Mouse (Mus musculus): ENCODE measurements around the gene Ankrd60. TPM values are rescaled to one million over a fixed set of nuclear protein-coding genes. Genes with fewer than 3 reads are reported as not detected.

Ankrd60 gene
- total and polyA plus RNA-seq, 2 experiments = not detected

DNA sequence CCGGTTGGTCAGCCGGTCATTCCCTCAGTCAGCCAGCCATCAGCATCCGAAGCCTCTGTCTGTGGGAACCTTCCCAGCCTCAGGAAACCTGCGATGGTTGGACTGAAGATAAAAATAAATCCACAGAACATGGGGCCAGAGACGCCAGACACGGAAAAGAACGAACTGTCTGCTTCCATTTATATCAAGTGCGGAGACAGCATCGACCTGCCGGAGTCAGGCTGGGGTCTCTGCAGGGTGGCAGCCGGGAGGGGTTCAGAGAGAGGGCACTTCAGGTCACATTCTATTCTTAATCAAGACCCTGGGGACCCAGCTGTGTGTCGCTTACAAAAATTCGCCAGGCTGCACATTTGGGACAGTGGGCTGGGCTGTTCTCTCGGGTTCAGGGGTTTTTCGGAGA lies 38.4 kb downstream of the Ankrd60 start:
- WGBS = 78% methylated on average over 15 of the region's 15 CpGs
- DNase-seq (ENCODE audit: extremely low read depth, low read depth, low spot score) = no peak
- no peak overlapping the region for H3K4me3 ChIP-seq (ENCODE audit: insufficient read depth, low read depth, low read length)
- TF ChIP-seq CTCF (IDR thresholded peaks at IDR 0.05; ENCODE audit: low read depth, low read length) (no peak), POLR2A (IDR thresholded peaks at IDR 0.05; ENCODE audit: extremely low read depth, insufficient read depth, low read length) (no peak)
- H3K9ac ChIP-seq (ENCODE audit: low read depth, low read length) = no peak overlapping the region
- no peaks in the 10 kb centered on the region for H3K36me3 ChIP-seq (ENCODE audit: control insufficient read depth, insufficient read depth, low read length)
- H3K79me2 ChIP-seq (ENCODE audit: control insufficient read depth, insufficient read depth, low read length) = no peaks in the 10 kb centered on the region
- H3K4me1 ChIP-seq (ENCODE audit: control insufficient read depth, insufficient read depth, low read length) = no peaks in the 10 kb centered on the region; the same call in none of the 2 replicates
- no peaks in the 10 kb centered on the region for H3K27me3 ChIP-seq (ENCODE audit: control insufficient read depth, insufficient read depth, low read length)
- no peak overlapping the region for H3K27ac ChIP-seq (replicated peaks; ENCODE audit: insufficient read depth, low read depth, low read length)

DNA sequence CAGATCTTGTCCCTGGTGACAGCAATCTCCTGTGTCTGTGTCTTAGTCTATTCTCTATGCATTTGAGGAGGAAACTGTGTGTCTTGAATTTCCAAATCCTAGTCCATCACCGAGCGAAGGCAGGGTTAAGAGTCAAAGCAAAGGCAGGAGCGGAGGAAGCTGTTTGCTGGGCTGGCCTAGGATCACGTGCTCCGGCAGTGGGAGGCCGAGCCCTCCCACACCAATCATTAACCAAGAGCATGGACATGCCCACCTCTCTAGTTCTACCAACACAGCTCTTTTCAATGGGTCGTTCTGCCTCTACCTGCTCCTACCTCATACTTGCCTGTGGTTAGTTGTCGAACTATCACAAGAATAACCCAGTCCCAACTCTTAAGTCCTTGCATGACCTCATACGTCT lies 42.3 kb downstream of the Ankrd60 start:
- no peaks in the 10 kb centered on the region; the same call in none of the 2 replicates for H3K4me1 ChIP-seq (ENCODE audit: control insufficient read depth, insufficient read depth, low read length)
- 43% methylated on average over 9 of the region's 9 CpGs for WGBS
- no peak for TF ChIP-seq CTCF (IDR thresholded peaks at IDR 0.05; ENCODE audit: low read depth, low read length)
- no peak for TF ChIP-seq POLR2A (IDR thresholded peaks at IDR 0.05; ENCODE audit: extremely low read depth, insufficient read depth, low read length)
- H3K27me3 ChIP-seq (ENCODE audit: control insufficient read depth, insufficient read depth, low read length) = no peaks in the 10 kb centered on the region
- DNase-seq (ENCODE audit: extremely low read depth, low read depth, low spot score) = peak; percentile 38
- H3K79me2 ChIP-seq (ENCODE audit: control insufficient read depth, insufficient read depth, low read length) = no peaks in the 10 kb centered on the region
- H3K4me3 ChIP-seq (ENCODE audit: insufficient read depth, low read depth, low read length) = no peak overlapping the region
- H3K36me3 ChIP-seq (ENCODE audit: control insufficient read depth, insufficient read depth, low read length) = no peaks in the 10 kb centered on the region
- H3K27ac ChIP-seq (replicated peaks; ENCODE audit: insufficient read depth, low read depth, low read length) = no peak overlapping the region
- no peak overlapping the region for H3K9ac ChIP-seq (ENCODE audit: low read depth, low read length)

GRCm38 (mm10) chr2:173535390-173535789 lies 42.8 kb downstream of the Ankrd60 start:
- TF ChIP-seq POLR2A (IDR thresholded peaks at IDR 0.05; ENCODE audit: extremely low read depth, insufficient read depth, low read length) (no peak), CTCF (IDR thresholded peaks at IDR 0.05; ENCODE audit: low read depth, low read length) (no peak)
- no peak overlapping the region for H3K9ac ChIP-seq (ENCODE audit: low read depth, low read length)
- DNase-seq (ENCODE audit: extremely low read depth, low read depth, low spot score) = peak; percentile 19
- H3K4me3 ChIP-seq (ENCODE audit: insufficient read depth, low read depth, low read length) = no peak overlapping the region
- 85% methylated on average over 18 of the region's 18 CpGs for WGBS
- H3K27me3 ChIP-seq (ENCODE audit: control insufficient read depth, insufficient read depth, low read length) = no peaks in the 10 kb centered on the region
- no peaks in the 10 kb centered on the region for H3K79me2 ChIP-seq (ENCODE audit: control insufficient read depth, insufficient read depth, low read length)
- H3K27ac ChIP-seq (replicated peaks; ENCODE audit: insufficient read depth, low read depth, low read length) = no peak overlapping the region
- H3K36me3 ChIP-seq (ENCODE audit: control insufficient read depth, insufficient read depth, low read length) = no peaks in the 10 kb centered on the region
- no peaks in the 10 kb centered on the region; the same call in none of the 2 replicates for H3K4me1 ChIP-seq (ENCODE audit: control insufficient read depth, insufficient read depth, low read length)

GRCm38 (mm10) chr2:173534581-173534980 lies 43.6 kb downstream of the Ankrd60 start:
- DNase-seq (ENCODE audit: extremely low read depth, low read depth, low spot score) = peak; percentile 9
- Histone ChIP-seq H3K36me3 (ENCODE audit: control insufficient read depth, insufficient read depth, low read length) (no peaks in the 10 kb centered on the region), H3K27me3 (ENCODE audit: control insufficient read depth, insufficient read depth, low read length) (no peaks in the 10 kb centered on the region), H3K4me3 (ENCODE audit: insufficient read depth, low read depth, low read length) (no peak overlapping the region), H3K9ac (ENCODE audit: low read depth, low read length) (no peak overlapping the region), H3K79me2 (ENCODE audit: control insufficient read depth, insufficient read depth, low read length) (no peaks in the 10 kb centered on the region), H3K27ac (replicated peaks; ENCODE audit: insufficient read depth, low read depth, low read length) (no peak overlapping the region), H3K4me1 (ENCODE audit: control insufficient read depth, insufficient read depth, low read length) (no peaks in the 10 kb centered on the region; the same call in none of the 2 replicates)
- 79% methylated on average over 7 of the region's 7 CpGs for WGBS
- no peak for TF ChIP-seq CTCF (IDR thresholded peaks at IDR 0.05; ENCODE audit: low read depth, low read length)
- TF ChIP-seq POLR2A (IDR thresholded peaks at IDR 0.05; ENCODE audit: extremely low read depth, insufficient read depth, low read length) = no peak

DNA sequence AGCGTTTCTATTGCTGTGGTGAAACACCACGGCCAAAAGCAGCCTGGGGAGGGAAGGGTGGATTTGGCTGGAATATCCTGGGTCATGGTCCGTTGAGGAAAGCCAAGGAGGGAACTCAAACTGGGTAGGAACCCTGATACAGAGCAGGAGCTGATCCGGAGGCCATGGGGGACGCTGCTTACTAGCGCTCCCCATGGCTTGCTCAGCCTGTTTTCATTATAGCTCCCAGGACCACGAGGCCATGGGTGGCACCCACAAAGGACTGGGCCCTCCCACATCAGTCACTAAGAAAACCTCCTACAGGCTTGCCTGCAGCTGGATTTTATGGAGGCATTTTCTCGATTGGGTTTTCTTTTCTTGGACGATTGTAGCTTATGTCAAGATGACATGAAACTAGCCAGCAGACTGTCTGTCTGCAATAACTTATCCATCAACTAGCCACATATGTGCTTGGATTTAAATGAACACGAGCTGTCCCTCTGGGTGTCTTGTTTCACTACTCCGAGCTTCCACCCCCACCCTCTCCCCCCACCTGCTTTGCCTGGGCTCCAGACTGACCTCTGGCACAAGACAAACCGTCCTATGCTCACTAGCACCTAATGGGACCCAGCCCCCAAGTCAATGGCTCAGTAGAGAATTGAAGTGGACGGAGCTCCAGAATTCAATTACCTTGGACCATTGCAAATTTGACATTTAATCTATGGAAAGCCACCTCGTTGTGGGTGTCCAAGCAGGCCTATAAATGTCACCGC lies 45.3 kb downstream of the Ankrd60 start:
- no peaks in the 10 kb centered on the region for H3K36me3 ChIP-seq (ENCODE audit: control insufficient read depth, insufficient read depth, low read length)
- WGBS = 72% methylated on average over 15 of the region's 15 CpGs
- TF ChIP-seq CTCF (IDR thresholded peaks at IDR 0.05; ENCODE audit: low read depth, low read length) (no peak), POLR2A (IDR thresholded peaks at IDR 0.05; ENCODE audit: extremely low read depth, insufficient read depth, low read length) (no peak)
- H3K4me1 ChIP-seq (ENCODE audit: control insufficient read depth, insufficient read depth, low read length) = no peaks in the 10 kb centered on the region; the same call in none of the 2 replicates
- no peak for DNase-seq (ENCODE audit: extremely low read depth, low read depth, low spot score)
- no peak overlapping the region for H3K27ac ChIP-seq (replicated peaks; ENCODE audit: insufficient read depth, low read depth, low read length)
- H3K9ac ChIP-seq (ENCODE audit: low read depth, low read length) = no peak overlapping the region
- H3K79me2 ChIP-seq (ENCODE audit: control insufficient read depth, insufficient read depth, low read length) = no peaks in the 10 kb centered on the region
- H3K4me3 ChIP-seq (ENCODE audit: insufficient read depth, low read depth, low read length) = no peak overlapping the region
- H3K27me3 ChIP-seq (ENCODE audit: control insufficient read depth, insufficient read depth, low read length) = no peaks in the 10 kb centered on the region

GRCm38 (mm10) chr2:173528493-173528892 lies 49.7 kb downstream of the Ankrd60 start:
- WGBS = 77% methylated on average over 3 of the region's 3 CpGs
- DNase-seq (ENCODE audit: extremely low read depth, low read depth, low spot score) = no peak
- no peaks in the 10 kb centered on the region for H3K36me3 ChIP-seq (ENCODE audit: control insufficient read depth, insufficient read depth, low read length)
- H3K9ac ChIP-seq (ENCODE audit: low read depth, low read length) = no peak overlapping the region
- no peak overlapping the region for H3K4me3 ChIP-seq (ENCODE audit: insufficient read depth, low read depth, low read length)
- no peaks in the 10 kb centered on the region for H3K4me1 ChIP-seq (ENCODE audit: control insufficient read depth, insufficient read depth, low read length)
- H3K27ac ChIP-seq (replicated peaks; ENCODE audit: insufficient read depth, low read depth, low read length) = no peak overlapping the region
- TF ChIP-seq CTCF (IDR thresholded peaks at IDR 0.05; ENCODE audit: low read depth, low read length) (no peak), POLR2A (IDR thresholded peaks at IDR 0.05; ENCODE audit: extremely low read depth, insufficient read depth, low read length) (no peak)
- no peaks in the 10 kb centered on the region for H3K79me2 ChIP-seq (ENCODE audit: control insufficient read depth, insufficient read depth, low read length)
- H3K27me3 ChIP-seq (ENCODE audit: control insufficient read depth, insufficient read depth, low read length) = no peaks in the 10 kb centered on the region
